Mouse (Mus musculus) heart, adult 11 months (tissue): ENCODE data around the gene Kif23.

Experiments used
- DNase-seq: peaks from one replicate; pipeline ENCODE4 v3.0.0; 2022

Kif23 gene

DNA sequence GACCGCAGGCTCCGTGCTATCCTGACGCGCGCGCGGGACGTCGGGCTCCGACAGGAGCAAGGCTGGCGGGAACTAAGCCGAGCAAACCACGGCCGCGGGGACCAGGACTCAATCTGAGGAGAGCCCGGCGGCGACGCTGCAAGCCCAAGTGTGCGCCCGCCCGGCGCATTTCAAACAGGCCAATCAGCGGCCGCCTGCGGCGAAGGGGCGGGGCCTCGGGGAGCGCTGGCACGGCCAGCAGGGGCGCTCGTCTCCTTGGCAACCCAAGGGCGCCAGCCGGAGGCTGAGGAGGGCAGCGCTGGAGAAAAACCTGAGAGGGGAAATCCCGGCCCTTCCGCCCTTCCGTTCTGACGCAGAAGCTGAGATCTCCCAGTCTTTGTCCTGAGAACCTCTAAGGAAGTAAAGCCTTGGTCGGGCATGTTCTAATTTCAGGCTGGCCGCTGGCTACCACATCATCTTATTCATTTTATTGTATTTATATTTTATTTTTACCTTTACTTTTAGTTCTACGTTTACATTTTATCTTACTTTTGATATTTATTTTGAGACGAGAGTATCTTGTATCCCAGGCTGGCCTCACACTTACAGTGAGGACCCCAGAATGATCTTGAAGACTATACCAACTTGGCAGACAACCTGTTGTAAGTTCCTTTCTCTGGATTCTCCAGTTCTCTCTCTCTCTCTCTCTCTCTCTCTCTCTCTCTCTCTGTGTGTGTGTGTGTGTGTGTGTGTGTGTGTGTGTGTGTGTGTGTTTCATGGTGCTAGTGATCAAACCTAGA lies at the start of gene Kif23:
Kif23 (minus strand) TSS at position 152 of the 779 bp plus-strand sequence.
- peak; percentile 100 for DNase-seq

DNA sequence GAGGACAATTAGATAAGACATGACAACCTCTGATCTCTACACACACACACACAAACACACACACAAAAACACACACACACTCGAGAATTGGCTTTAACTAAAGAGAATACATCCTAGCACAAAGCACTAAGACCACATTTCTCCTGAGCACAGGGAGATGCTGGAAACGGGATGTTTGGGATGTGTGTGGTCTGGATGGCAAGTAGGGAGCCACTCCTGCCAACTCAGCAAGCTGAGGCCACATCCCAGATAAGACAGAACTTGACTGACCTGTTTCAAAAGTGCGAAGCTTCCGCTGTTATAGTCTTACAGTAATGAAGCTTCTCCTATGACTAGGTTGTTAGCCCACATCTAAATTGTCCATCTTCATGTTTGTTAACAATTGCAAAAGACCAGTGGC lies 44.6 kb upstream of the Kif23 start:
- DNase-seq, result no peak

- no peak for DNase-seq
These were observed 44.2 kb upstream of the Kif23 start for GRCm38 (mm10) chr9:61990738-61991137.

- DNase-seq, result no peak
These were observed 39.5 kb upstream of the Kif23 start for GRCm38 (mm10) chr9:61986055-61986454.

DNA sequence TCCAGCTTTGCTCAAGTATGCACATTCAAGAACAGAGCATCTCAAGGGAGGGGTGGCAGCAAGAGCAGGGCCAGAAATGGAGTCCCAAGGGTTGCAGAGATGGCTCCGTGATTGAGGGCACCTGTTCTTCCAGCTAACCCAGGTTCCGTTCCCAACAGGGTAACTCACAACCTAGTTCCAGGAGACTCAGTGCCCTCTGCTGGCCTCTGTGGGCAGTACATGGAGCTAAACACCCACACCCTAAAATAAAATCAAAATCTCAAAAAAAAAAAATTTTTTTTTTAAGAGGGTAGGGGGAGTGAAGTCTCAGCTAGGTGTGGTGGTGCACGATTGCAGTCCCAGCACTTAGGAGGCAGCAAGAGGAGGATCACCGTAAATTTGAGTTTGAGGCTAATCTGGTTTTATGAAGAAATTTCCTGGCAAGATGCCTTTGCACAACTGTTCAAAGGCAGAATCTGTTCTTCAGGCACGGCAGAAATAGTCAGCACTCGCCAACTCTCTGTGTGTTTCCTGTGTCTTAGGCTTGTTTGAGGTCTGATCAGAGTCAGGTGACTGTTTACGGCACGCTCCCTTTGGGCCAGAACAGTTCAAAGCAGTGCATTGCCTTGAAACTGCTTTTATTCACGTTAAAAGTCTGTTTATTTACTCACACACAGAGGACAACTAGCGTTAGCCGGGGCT lies 38.7 kb upstream of the Kif23 start:
- DNase-seq, result peak; percentile 95

GRCm38 (mm10) chr9:61982940-61983620 lies 36.5 kb upstream of the Kif23 start:
- peak; percentile 93 for DNase-seq

DNA sequence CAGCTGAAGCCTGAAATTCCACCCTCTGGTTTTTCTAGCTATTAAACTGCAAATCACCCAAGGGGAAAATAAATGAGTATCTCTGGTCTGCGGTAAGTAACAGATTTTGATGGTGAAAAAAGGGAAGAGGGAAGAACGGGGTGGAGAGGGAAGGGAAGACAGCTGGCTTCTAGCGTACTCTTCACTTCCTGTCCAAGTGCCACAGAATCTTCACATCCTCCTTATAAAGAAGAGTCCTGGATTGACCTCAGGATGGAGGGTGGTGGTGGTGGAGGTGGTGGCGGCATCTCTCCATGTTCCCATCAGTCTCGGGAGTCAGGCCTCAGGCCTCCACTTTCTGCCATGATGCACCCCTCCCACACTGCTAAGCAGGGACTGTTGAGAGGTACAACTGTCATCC lies 35.3 kb upstream of the Kif23 start:
- DNase-seq, result peak; percentile 95

DNA sequence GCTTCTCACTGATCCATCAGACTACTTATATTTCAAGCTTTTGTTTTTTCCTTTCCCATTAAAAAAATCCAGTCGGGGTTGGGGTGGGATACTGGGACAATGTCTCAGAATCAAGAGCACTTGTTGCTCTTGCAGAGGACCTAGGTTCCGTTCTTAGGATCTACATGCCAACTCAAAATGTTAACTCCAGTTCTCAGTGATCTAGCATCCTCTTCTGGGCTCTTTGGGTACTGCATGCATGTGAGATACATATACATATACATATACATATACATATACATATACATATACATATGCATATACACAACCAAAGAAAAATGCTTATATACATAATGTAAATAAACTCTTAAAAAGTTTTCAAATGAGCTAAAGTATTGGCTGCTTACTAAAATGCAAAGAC lies 33.4 kb upstream of the Kif23 start:
- DNase-seq, result no peak

GRCm38 (mm10) chr9:61977258-61977945 lies 30.8 kb upstream of the Kif23 start:
- peak; percentile 98 for DNase-seq

GRCm38 (mm10) chr9:61972031-61972430 lies 25.5 kb upstream of the Kif23 start:
- no peak for DNase-seq

- DNase-seq, result no peak
These were observed 24.5 kb upstream of the Kif23 start for GRCm38 (mm10) chr9:61971045-61971444.

DNA sequence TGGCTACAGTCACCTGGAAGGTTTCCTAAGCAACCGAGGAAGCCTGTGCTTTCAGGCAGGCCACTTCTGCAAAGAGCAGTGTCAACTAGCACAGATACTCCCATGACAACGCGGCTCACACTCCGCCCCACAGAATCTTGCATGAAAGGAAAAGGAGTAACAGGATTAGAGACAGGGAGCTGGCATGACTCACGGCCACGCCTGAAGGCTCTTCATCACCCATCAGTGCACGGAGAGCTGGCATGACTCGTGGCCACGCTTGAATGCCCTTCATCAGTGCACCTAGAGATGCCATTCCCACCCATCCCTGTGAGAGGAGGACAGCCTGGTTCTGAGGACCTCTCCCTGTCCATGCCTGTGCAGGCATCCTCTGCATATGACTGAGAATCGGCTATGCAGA lies 20.8 kb upstream of the Kif23 start:
- peak; percentile 95 for DNase-seq

DNA sequence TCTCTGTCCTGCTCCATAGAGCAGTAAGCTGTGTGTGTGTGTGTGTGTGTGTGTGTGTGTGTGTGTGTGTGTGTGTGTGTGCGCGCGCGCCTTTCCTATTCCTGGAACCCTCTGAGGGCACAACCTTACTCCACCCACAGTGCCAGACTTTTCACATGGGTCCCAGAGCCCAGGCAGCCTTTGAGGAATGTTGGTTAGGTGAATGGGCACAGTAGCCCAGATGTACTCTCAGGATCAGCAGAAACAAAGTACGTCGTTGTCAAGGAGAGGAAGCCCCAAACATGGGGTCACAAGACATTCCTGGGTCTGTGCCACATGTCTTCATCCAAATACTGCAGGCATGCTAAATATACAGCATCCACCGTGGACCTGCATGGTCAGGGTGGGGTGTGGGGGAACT lies 19.4 kb upstream of the Kif23 start:
- peak; percentile 91 for DNase-seq

- DNase-seq, result peak; percentile 98
These were observed 18.9 kb upstream of the Kif23 start for GRCm38 (mm10) chr9:61965411-61965930.

DNA sequence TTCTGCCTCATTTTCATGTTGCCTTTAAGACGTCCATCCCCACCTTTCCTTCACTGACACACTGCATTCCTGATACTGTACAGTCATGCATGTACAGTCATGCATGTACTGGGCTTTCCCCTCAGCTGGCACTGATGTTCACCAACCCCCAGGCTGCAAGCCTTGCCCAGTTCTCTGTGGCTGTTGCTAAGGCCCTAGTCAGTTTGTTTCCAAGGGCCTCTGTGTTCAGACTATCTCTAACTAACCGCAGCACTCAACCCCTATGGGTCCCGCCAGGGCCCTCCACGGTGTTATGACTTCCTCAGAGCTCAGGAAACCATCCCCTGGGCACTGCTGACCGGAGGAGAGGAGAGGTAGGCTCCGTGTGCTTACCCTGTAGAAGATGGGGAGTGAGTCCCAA lies 16.8 kb upstream of the Kif23 start:
- no peak for DNase-seq

DNA sequence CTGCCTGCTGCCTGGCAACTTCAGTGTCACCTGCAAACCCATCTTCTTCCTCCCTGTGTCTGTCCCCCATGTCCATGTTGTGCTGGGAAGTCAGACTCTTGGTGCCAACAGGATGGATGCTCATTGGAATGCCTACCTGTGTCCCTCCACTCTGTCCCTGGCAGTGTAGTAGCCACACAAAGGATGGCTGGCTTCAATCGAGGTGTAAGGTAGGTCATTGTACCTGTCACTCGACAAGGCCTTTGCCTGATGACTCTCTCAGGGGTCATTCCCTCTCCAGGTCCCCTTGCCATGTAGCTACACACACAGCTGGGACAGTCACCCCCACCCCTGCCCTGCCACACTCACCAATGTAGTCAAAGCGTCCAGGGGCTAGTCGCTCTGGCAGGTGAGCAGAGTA lies 14.6 kb upstream of the Kif23 start:
- DNase-seq, result peak; percentile 91

- DNase-seq, result peak; percentile 97
These were observed 14.2 kb upstream of the Kif23 start for GRCm38 (mm10) chr9:61960753-61961152.

DNA sequence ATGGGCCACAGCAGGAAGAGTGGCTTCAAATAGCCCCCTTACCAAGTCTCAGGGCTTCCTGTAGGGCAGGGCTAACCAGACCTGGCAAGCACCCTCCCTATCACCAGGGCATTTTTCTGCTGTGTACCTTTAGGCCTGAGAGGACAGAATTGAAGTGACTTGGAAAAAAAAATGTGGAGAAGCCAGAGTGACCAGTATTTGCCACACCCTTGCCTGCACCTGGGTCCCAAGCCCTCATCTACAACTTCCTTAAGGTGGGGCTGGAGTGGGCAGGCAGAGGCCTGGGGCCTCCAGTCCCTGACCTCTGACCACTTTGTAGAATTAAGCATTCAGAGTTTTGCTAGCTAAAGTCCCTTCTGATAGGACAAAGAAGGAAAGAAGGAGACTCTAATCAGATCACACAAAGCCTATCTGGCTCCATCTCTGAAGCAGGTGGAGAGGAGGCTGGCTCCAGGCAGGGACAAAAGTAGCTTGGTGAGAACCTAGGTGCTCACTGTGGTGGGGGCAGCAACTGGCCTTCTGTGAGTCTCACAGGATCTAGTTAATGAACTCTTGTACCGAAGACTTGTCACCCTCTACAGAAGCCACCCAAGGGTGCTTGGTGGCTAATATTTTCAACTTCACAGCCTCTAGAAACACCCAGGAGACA lies 13.5 kb upstream of the Kif23 start:
- DNase-seq, result no peak

- DNase-seq, result no peak
These were observed 8.1 kb upstream of the Kif23 start for GRCm38 (mm10) chr9:61954707-61955106.

- DNase-seq, result no peak
These were observed 5.7 kb upstream of the Kif23 start for GRCm38 (mm10) chr9:61952241-61952640.

DNA sequence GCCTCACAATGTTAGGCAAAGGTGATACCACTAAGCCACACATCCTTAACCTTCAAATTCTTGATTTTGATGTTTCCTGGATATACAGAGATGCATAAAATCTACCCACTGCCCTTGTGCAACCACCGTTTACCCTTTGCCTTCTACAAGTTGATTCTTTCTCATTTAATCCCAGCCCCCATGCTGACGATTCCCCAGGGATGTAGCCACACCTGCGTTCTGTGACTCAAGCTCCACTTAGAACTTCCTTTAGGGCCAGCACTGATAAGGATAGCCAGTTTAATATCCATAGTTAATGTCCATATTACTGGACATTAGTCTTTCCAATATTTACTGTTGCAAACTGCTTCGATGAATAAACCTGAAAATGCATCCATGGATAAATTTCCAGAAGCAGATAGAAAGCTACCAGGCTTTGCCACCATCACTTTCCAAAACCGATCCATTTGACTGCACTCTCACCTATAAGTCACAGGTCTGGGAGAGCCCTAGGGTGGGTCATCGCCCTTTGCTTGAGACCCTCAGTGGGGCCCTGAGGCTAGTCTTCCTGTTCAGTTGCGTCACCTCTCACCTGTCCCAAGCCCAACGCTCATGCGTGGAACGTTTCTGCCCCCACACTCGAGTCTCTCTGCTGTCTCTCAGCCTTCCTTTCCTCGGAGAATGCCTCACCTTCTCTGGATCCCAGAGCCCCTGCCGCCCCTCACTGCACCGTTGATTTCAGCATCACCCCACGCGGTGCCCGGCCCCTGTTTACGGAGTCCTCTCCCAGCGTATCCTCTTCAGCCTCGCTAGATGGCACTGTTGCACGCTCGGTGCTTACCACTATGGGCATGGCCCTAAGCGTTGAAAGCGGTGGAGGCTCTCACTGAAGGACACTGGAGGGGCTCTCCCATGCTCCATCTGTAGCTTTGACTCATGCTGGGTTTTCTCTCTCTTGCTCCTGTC lies 1.1 kb upstream of the Kif23 start:
- peak; percentile 97 for DNase-seq
